Mouse (Mus musculus) neutrophil, adult 5-6 weeks (primary cell): Measurements from ENCODE around the gene Syt9. TPM values are rescaled to one million over a fixed set of nuclear protein-coding genes. Genes with fewer than 3 reads are reported as not detected.

Experiments
- ATAC-seq: fragments of 151-379, 151-347 bp; 2 replicates; pipeline ENCODE4 v1.8.0; 2017; ENCODE audit warnings: mild to moderate bottlenecking, moderate TSS enrichment; ENCODE audit not compliant: insufficient number of reproducible peaks, poor library complexity, low FRiP score, severe bottlenecking; ENCODE audit errors: extremely low read depth
- total RNA-seq: library from RNA; stranded (forward); fragments of 200-1000 nt; gene quantifications from 2 replicates; pipeline ENCODE4 v1.2.3, GENCODE M21; 2017

The Syt9 gene
- total RNA-seq, 1 experiment from 2014 or later, result not detected

DNA sequence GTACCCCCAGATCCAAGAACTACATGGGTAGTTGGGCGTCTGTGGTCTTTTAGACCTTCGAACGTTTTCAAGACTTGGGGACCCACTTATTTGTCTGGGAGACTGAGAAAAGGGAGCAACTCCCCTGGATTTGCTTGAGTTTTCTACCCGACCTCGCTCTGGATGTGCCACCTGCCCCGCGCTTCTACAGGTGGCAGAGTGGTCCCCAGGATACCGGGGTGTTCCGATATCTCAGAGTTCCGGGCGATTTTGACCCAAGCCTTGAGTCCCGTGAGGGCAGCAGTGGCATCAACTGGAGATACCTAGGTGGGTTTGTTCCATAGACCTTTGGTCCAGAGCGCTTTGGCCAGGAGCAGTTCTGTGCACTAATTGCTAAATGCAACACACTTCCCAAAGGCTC is 224.9 kb downstream of the Syt9 start:
- no peak for ATAC-seq

DNA sequence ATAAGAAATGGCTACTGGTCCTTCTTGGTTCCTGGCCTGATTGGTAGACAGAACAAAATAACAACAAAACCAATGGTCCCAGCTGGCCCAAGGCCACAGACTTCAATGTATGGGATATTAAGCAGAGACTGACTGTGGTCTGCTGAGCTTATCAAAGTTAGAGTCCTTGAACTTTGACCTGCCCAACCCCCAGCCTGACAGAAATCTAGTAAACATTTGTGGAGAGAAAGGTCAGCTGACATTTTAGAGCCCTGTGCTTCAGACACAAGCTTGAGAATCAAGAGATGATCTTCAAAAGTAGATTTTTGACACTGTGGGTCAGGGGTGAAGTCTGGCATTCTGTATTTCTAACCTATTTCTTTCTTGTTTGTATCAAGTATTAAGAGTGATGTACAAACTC is 226.2 kb downstream of the Syt9 start:
- ATAC-seq, result no peak

DNA sequence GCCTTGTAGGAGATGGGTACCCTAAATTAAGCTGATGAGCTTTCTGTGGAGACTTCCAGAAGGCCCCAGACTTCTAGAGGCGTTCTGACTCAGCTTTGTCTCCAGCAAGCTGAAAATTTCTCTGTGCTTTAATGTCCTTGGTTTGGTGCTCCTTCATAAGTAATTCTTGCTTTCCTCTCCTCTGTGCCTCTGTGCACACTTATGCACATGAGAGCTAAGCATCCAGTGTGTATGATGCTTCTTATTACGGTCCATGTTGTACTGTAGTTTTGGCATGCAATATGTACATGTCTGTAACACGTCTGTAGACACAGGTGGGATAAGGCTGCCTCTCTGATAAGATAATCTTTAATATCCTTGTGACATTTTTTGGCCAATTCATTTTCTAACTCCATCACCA is 227.4 kb downstream of the Syt9 start:
- ATAC-seq, result no peak

Other genes with a start within 250 kb of the Syt9 start
- gene Olfr715, start 239.6 kb upstream of the Syt9 start, total RNA-seq, result not detected in 2 replicates
- 0.74 TPM in 1 of 2 replicates, not detected in the other for gene Olfr716, start 232.4 kb upstream of the Syt9 start, total RNA-seq
- gene Nlrp14, start 203.7 kb upstream of the Syt9 start, total RNA-seq, result not detected in 2 replicates
- gene Rbmxl2, start 161.3 kb upstream of the Syt9 start, total RNA-seq, result not detected in 2 replicates
- gene Olfml1, start 196.7 kb downstream of the Syt9 start, total RNA-seq, result not detected in 2 replicates
- 7.2 and 7.8 TPM in 2 replicates for gene Ppfibp2, start 224.5 kb downstream of the Syt9 start, total RNA-seq